Mouse (Mus musculus) midbrain, postnatal 0 days (tissue): ENCODE data around the gene Defb23. TPM values are rescaled to one million over a fixed set of nuclear protein-coding genes. Genes with fewer than 3 reads are reported as not detected.

Source experiments
- ATAC-seq: fragments of 200-750 bp; cut with Nextera tagmentation; 2 replicates; pipeline ENCODE4 v1.8.0; 2017; ENCODE audit warnings: moderate number of reproducible peaks, mild to moderate bottlenecking, moderate TSS enrichment, moderate library complexity; ENCODE audit not compliant: low FRiP score
- DNase-seq: peaks from one replicate; pipeline ENCODE4 v3.0.0-alpha.2; 2015; ENCODE audit warnings: low spot score
- H3K27ac ChIP-seq: fragments of 300-500 bp; sonication (generic); 2 replicates; pipeline ENCODE4 v1.5.1; 2014; ENCODE audit warnings: low read depth, mild to moderate bottlenecking, low read length, mixed read lengths
- H3K27me3 ChIP-seq: fragments of 300-500 bp; sonication (generic); 2 replicates; pipeline ENCODE4 v1.6.1; 2014; ENCODE audit warnings: low read length, control low read depth, mixed read lengths; ENCODE audit not compliant: insufficient read depth
- H3K36me3 ChIP-seq: fragments of 300-500 bp; sonication (generic); 2 replicates; pipeline ENCODE4 v1.6.1; 2014; ENCODE audit warnings: low read length, control low read depth, mixed read lengths; ENCODE audit not compliant: insufficient read depth
- H3K4me1 ChIP-seq: fragments of 300-500 bp; sonication (generic); 2 replicates; pipeline ENCODE4 v1.6.1; 2014; ENCODE audit warnings: mild to moderate bottlenecking, control low read depth, antibody characterized with exemption, low read length, mixed read lengths; ENCODE audit not compliant: insufficient read depth
- H3K4me2 ChIP-seq: fragments of 300-500 bp; sonication (generic); 2 replicates; pipeline ENCODE4 v1.6.1; 2014; ENCODE audit warnings: low read depth, mild to moderate bottlenecking, low read length, mixed read lengths; ENCODE audit not compliant: poor library complexity, severe bottlenecking
- H3K4me3 ChIP-seq: fragments of 300-500 bp; sonication (generic); 2 replicates; pipeline ENCODE4 v1.5.1; 2014; ENCODE audit warnings: low read depth, mild to moderate bottlenecking, low read length, moderate library complexity
- H3K9ac ChIP-seq: fragments of 300-500 bp; sonication (generic); replicated peaks from 2 replicates; pipeline ENCODE4 v1.6.1; 2014; ENCODE audit warnings: mild to moderate bottlenecking, low read length, moderate library complexity, mixed read lengths; ENCODE audit not compliant: poor library complexity, severe bottlenecking
- H3K9me3 ChIP-seq: fragments of 300-500 bp; sonication (generic); 2 replicates; pipeline ENCODE4 v1.6.1; 2016; ENCODE audit warnings: low read length, control low read depth
- CTCF ChIP-seq: IDR thresholded peaks from 2 replicates; pipeline ENCODE4 v1.5.1; 2016; ENCODE audit warnings: antibody characterized with exemption, mild to moderate bottlenecking
- WGBS: fragments of 180-500 bp; shearing (Covaris S2); extraction: QIAGEN DNeasy Blood & Tissue Kit; methylation state at CpG from one replicate; pipeline ENCODE4 v1.1.7; 2014; 5-methylcytosine and 5-hydroxymethylcytosine counted together
- polyA plus RNA-seq: library from polyadenylated mRNA; unstranded; fragments of >200 nt; fragmentation: Nextera tagmentation; extraction: Ambion mirVana; gene quantifications from 2 replicates; pipeline ENCODE4 v1.2.1, GENCODE M21; 2015
- total RNA-seq: library from RNA; depleted of rRNA; stranded (reverse); fragments of >200 nt; gene quantifications from 2 replicates; pipeline ENCODE4 v1.2.3, GENCODE M21; 2014

Defb23 gene
- total and polyA plus RNA-seq, 2 experiments from 2014 or later, result not detected

DNA sequence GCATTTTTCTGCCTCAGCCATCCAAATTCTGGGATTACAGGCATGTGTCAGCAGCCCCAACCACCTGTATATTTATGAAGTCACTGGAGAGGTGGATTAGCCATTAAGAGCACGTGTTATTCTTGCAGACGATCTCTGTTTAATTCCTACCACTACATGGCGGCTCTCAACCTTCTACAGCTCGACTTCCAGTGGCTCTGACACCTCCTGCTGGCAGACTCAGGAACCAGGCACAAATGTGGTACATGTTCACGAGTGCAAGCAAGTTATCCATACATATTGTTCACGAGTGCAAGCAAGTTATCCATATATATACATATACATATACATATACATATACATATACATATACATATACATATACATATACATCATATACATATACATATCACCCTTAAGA, 28.7 kb upstream of the Defb23 start:
- Histone ChIP-seq H3K9me3 (no peaks in the 10 kb centered on the region), H3K4me1 (no peaks in the 10 kb centered on the region), H3K9ac (no peak overlapping the region), H3K4me3 (no peak overlapping the region), H3K4me2 (no peak overlapping the region), H3K27me3 (no peaks in the 10 kb centered on the region), H3K36me3 (no peaks in the 10 kb centered on the region), H3K27ac (no peak overlapping the region)
- no peak for ATAC-seq
- 77% methylated on average over 6 of the region's 6 CpGs for WGBS
- no peak for TF ChIP-seq CTCF
- no peak for DNase-seq

- DNase-seq, result no peak
- ATAC-seq, result no peak
- Histone ChIP-seq H3K27ac (no peak within 1 kb of the TSS), H3K4me3 (no peak within 1 kb of the TSS), H3K27me3 (no peaks in the 10 kb centered on the region), H3K4me2 (no peak within 1 kb of the TSS), H3K36me3 (no peaks in the 10 kb centered on the region), H3K4me1 (no peaks in the 10 kb centered on the region), H3K9ac (no peak within 1 kb of the TSS), H3K9me3 (no peaks in the 10 kb centered on the region)
- TF ChIP-seq CTCF, result no peak
Observed at GRCm38 (mm10) chr2:152490038-152490437, 25.6 kb upstream of the Defb23 start, which contains the start of gene Defb22. Gene Defb22 (minus strand): TSS chr2:152490138.

DNA sequence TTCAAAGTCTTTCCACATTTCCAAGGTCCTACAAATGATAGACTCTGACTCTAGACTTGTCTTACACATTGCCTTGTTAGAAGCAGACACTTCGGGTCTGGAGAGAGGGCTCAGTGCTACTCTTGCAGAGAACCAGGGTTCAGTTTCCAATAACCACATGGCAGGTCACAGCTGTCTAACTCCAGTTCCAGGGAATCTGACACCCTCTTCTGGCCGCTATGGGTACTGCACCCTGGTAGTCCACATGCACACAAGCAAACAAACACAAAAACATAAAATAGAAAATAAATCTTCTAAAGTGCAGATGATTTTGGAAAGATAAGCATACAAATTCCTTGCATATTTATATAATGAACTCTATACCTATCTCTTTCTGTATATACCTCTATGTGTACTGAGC, 22.6 kb upstream of the Defb23 start:
- ATAC-seq (no peak), DNase-seq (no peak)
- no peak overlapping the region for H3K4me2 ChIP-seq
- no peaks in the 10 kb centered on the region for H3K27me3 ChIP-seq
- H3K4me1 ChIP-seq, result no peaks in the 10 kb centered on the region
- WGBS, result 78% methylated on average over 2 of the region's 2 CpGs
- no peak overlapping the region for H3K4me3 ChIP-seq
- no peak overlapping the region for H3K9ac ChIP-seq
- H3K9me3 ChIP-seq, result no peaks in the 10 kb centered on the region
- H3K36me3 ChIP-seq, result no peaks in the 10 kb centered on the region
- peak; percentile 43 for TF ChIP-seq CTCF
- H3K27ac ChIP-seq, result no peak overlapping the region

DNA sequence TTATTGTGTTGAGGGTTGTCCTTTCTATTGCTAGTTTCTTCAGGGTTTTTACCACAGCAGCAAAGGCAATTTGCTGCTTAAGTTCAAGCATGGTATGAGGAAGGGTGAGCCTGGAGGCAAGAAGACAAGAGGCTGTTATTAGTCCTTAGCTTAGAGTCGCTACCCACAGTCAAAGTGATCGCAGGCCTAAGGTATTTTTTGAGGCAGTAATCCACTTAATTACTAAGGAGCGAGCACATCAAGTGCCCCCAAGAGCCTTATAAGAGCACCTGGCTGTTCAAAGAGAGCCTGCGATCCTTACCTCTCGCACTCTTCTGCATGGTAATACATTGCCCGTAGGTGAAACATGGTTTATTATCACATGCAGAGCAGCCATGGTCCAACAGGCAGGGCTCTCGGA, 17.3 kb upstream of the Defb23 start:
- no peaks in the 10 kb centered on the region for H3K36me3 ChIP-seq
- H3K4me2 ChIP-seq, result no peak overlapping the region
- ATAC-seq (no peak), DNase-seq (no peak)
- no peaks in the 10 kb centered on the region for H3K27me3 ChIP-seq
- H3K27ac ChIP-seq, result no peak overlapping the region
- no peaks in the 10 kb centered on the region for H3K4me1 ChIP-seq
- WGBS, result 89% methylated on average over 7 of the region's 7 CpGs
- TF ChIP-seq CTCF, result no peak
- H3K9ac ChIP-seq, result no peak overlapping the region
- H3K9me3 ChIP-seq, result no peaks in the 10 kb centered on the region
- H3K4me3 ChIP-seq, result no peak overlapping the region

DNA sequence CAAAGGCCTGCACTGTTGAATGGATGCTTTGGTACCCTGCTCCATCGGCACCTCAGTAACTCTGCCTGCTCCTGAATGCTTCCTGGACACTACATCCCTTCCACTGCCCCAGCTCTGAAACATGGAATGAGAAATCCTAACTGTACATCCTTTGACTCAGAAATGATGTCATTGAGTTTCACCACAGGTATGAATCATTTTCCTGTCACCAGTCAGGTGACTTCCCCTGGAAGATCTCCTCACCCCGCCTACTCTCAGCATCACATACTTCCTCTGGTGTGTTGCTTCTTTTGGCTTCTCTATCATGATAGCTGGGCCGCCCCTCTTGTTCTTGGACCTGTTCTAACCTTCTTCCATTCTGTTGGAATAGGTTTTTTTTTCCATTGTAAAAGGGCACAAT, 16.5 kb upstream of the Defb23 start:
- DNase-seq, result no peak
- Histone ChIP-seq H3K9me3 (no peaks in the 10 kb centered on the region), H3K9ac (no peak overlapping the region), H3K4me3 (no peak overlapping the region), H3K4me2 (no peak overlapping the region), H3K27ac (no peak overlapping the region), H3K36me3 (no peaks in the 10 kb centered on the region), H3K4me1 (no peaks in the 10 kb centered on the region), H3K27me3 (no peaks in the 10 kb centered on the region)
- no peak for ATAC-seq
- TF ChIP-seq CTCF, result no peak
- 83% methylated on average over 3 of the region's 3 CpGs for WGBS

- no peak within 1 kb of the TSS for H3K4me2 ChIP-seq
- no peak within 1 kb of the TSS for H3K9ac ChIP-seq
- TF ChIP-seq CTCF, result no peak
- no peaks in the 10 kb centered on the region for H3K36me3 ChIP-seq
- DNase-seq, result no peak
- no peak for ATAC-seq
- H3K4me3 ChIP-seq, result no peak within 1 kb of the TSS
- H3K27me3 ChIP-seq, result no peaks in the 10 kb centered on the region
- H3K4me1 ChIP-seq, result no peaks in the 10 kb centered on the region
- no peak within 1 kb of the TSS for H3K27ac ChIP-seq
- WGBS, result 66% methylated on average over 2 of the region's 2 CpGs
- no peaks in the 10 kb centered on the region for H3K9me3 ChIP-seq
Observed at GRCm38 (mm10) chr2:152476763-152477162, 12.3 kb upstream of the Defb23 start, which contains the start of gene Defb20. Gene Defb20 (plus strand): TSS chr2:152477063.
